Mouse (Mus musculus) olfactory bulb, adult 2 months (tissue): ENCODE results near the gene Acsf2. TPM values are rescaled to one million over a fixed set of nuclear protein-coding genes. Genes with fewer than 3 reads are reported as not detected.

Source experiments
- H3K27ac ChIP-seq: fragments of 200-500 bp; 2 replicates; pipeline ENCODE4 v1.5.1; 2012; ENCODE audit warnings: low read depth, low read length; ENCODE audit not compliant: insufficient read depth
- H3K4me1 ChIP-seq: fragments of 200-500 bp; 2 replicates; pipeline ENCODE4 v1.6.1; 2012; ENCODE audit warnings: low read length; ENCODE audit not compliant: control insufficient read depth, insufficient read depth
- H3K4me3 ChIP-seq: fragments of 200-500 bp; 2 replicates; pipeline ENCODE4 v1.5.1; 2012; ENCODE audit warnings: mild to moderate bottlenecking, low read depth, low read length, moderate library complexity; ENCODE audit not compliant: insufficient read depth
- CTCF ChIP-seq: fragments of 200-500 bp; IDR thresholded peaks from 2 replicates; pipeline ENCODE4 v1.5.1; 2012; ENCODE audit warnings: low read depth, mild to moderate bottlenecking, low read length, moderate library complexity; ENCODE audit not compliant: insufficient read depth
- POLR2A ChIP-seq: fragments of 200-500 bp; IDR thresholded peaks from 2 replicates; pipeline ENCODE4 v1.6.1; 2012; ENCODE audit warnings: mild to moderate bottlenecking, low read depth, low read length, moderate library complexity; ENCODE audit not compliant: insufficient read depth
- WGBS: fragments of 180-500 bp; shearing (Covaris S2); methylation state at CpG from one replicate; pipeline ENCODE4 v1.1.7; 2018; 5-methylcytosine and 5-hydroxymethylcytosine counted together
- polyA plus RNA-seq: library from polyadenylated mRNA; stranded (reverse); fragments of >200 nt; gene quantifications from 2 replicates; pipeline ENCODE4 v1.2.4, GENCODE M21; 2012; ENCODE audit warnings: low replicate concordance; ENCODE audit not compliant: missing spikeins, insufficient read depth, insufficient read length

The Acsf2 gene
- polyA plus RNA-seq, 1 experiment: not detected

DNA sequence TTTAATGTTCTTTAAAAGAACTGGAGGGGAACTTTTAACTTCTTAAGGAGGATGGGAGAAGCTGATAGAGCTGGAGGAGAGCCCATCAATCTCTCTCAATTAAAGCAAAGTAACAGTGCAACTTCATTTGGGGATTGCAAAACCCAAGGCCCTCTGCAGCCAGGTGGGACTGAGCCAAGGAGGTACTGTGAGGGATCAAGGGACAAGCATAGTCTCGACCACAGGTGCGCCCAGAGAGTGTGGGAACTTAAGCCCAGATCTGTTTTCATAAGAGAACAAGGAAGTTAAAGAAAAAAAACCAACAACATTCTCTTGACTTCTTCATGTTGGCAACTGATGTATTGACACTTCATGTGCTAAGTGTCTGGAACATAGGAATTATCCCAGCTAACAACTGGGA lies 26.6 kb downstream of the Acsf2 start:
- TF ChIP-seq CTCF (no peak), POLR2A (no peak)
- 71% methylated on average over 2 of the region's 2 CpGs for WGBS
- no peaks in the 10 kb centered on the region for H3K4me1 ChIP-seq
- no peak overlapping the region for H3K4me3 ChIP-seq
- no peak overlapping the region for H3K27ac ChIP-seq

DNA sequence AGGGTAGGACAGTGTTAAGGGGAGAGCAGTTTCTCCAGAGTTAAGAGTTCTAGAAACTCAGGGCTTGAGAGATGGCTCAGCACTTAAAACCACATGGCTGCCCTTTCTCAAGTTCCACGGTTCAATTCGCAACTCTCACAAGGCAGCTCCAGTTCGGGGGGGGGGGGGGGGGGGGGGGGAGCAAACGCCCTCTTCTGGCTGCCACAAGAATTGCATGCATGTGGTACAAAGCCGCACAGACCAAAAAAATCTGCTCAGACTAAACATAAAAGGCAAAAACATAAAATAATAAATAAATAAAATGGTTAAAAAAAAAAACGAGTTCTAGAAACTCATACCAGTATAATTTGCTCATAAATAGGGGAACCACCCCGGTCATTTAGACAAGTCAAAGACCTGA lies 27.1 kb downstream of the Acsf2 start:
- H3K4me3 ChIP-seq: no peak overlapping the region
- H3K27ac ChIP-seq: no peak overlapping the region
- WGBS: 28% methylated on average over 7 of the region's 7 CpGs
- H3K4me1 ChIP-seq: no peaks in the 10 kb centered on the region
- TF ChIP-seq POLR2A: no peak
- no peak for TF ChIP-seq CTCF

DNA sequence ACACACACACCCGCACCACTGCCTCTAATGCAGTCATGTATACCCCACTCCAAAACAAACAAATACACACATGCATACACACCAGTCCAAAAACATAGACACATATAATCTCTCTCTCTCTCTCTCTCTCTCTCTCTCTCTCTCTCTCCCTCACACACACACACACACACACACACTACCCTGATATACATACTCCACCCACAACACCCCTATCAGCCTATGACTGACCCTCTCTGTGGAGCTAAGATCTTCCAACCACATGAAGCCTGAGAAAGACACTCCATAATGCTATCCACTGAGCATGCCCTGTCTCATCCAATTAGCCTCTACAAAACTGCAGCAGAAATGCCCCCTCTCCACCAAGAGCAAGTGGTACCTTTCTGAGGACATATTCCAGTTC lies 29.8 kb downstream of the Acsf2 start:
- Histone ChIP-seq H3K4me1 (no peaks in the 10 kb centered on the region), H3K27ac (no peak overlapping the region), H3K4me3 (no peak overlapping the region)
- TF ChIP-seq POLR2A (no peak), CTCF (no peak)
- WGBS: 96% methylated on average over 1 of the region's 1 CpGs

DNA sequence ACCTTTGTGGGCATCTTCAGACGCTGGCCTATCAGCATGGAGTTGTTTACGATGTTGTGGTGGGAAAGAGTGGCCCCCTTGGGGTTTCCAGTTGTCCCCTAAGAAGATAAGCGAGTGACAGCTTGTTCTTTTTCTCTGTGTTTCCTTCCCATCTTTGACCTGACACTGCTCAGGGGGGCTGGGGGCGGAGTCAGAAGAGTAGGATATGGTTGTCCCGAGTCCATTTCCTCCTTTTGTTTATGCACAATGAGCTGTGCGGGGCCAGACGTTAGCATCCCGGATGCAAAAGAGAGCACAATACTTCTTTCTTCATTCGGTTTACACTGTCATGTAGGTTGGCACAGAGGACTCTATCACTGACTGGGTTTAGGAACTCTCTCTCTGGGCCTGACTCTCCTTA lies 31.1 kb downstream of the Acsf2 start:
- TF ChIP-seq CTCF (no peak), POLR2A (no peak)
- WGBS: 60% methylated on average over 9 of the region's 9 CpGs
- no peak overlapping the region for H3K4me3 ChIP-seq
- H3K4me1 ChIP-seq: no peaks in the 10 kb centered on the region
- no peak overlapping the region for H3K27ac ChIP-seq

DNA sequence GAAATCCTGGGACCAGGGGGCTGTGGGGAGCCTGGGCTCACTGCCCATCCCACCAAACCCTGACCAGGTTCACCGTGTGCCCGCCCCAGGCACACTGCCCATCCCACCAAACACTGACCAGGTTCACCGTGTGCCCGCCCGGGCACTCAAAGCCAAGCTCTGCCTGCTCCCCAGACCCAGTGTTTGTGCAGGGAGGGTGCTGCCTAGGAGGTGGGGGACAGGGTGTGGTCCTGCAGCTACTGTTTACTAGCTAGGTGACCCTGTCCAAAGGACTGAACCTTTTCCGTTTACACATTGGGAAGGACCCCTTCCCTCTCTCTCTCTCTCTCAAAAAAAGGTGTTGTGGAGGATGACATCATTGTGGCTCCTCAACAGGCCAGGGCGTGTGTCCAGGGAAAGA lies 34.3 kb downstream of the Acsf2 start:
- WGBS: 93% methylated on average over 7 of the region's 7 CpGs
- H3K4me1 ChIP-seq: peaks cover 14% of the 10 kb centered on the region
- no peak overlapping the region for H3K27ac ChIP-seq
- H3K4me3 ChIP-seq: no peak overlapping the region
- TF ChIP-seq POLR2A (no peak), CTCF (no peak)

DNA sequence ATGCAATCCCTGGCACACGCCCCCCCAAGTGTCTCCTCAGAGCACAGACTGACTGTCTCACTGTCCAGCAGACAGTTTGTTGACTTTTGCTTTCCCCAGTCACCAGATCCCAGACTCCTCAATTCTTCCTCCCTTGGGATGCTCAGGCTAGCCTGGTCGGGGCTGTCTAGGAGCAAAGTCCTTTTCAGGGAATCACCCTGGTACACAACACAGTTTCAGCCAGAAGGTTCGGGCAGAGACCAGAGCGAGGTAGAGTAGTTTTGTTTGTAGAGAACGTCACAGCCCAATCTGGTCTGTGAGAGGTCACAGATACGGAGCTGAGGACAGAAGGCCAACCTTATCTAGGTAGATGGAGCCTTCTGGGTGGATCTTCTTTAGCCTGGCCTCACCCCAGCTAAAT lies 35.1 kb downstream of the Acsf2 start:
- Histone ChIP-seq H3K4me1 (peaks cover 14% of the 10 kb centered on the region), H3K4me3 (no peak overlapping the region), H3K27ac (no peak overlapping the region)
- 87% methylated on average over 6 of the region's 6 CpGs for WGBS
- TF ChIP-seq CTCF: no peak
- no peak for TF ChIP-seq POLR2A

DNA sequence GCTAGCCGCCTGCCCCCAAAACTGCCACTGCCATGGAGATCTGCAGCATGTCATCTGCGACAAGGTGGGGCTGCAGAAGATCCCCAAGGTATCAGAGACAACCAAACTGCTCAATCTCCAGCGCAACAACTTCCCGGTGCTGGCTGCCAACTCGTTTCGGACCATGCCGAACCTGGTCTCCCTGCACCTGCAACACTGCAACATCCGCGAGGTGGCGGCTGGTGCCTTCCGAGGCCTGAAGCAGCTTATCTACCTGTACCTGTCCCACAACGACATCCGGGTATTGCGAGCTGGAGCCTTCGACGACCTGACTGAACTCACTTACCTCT lies 36.6 kb downstream of the Acsf2 start:
- TF ChIP-seq POLR2A: no peak
- TF ChIP-seq CTCF: no peak
- Histone ChIP-seq H3K27ac (no peak overlapping the region), H3K4me3 (no peak overlapping the region), H3K4me1 (peaks cover 14% of the 10 kb centered on the region)
- WGBS: 33% methylated on average over 16 of the region's 16 CpGs

DNA sequence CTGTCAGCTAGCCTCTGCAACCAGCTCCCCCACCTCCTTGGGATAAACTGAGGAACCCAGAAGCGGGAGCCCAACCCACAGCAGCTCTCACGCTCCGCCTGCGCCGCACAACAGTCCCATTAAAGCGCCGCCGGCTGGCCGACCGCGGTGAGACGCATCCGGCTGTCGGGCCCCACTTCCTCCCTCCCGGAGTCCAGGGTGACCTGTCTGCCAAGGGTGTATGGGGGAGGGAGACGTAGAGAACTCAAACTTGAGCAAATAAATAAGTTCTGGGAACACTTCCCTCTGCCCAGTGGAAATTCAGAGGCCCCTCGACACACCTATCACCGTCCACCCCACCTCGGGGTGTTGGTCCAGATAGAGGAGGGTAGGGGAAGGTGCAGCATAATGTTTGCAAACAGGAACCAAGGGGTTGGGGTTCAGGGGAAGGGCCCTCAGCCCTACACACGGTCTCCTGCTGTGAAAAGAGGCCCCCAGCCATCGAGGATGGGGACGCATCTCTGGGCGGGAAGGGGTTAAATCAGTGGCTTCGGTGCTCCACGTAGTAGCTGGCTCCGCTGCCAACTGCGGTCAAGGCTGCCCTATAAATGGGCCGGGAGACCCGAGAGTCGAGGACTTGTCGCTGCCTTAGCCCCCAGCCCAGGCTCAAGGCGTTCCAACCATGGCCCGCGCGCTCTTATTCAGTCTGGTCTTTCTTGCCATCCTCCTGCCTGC lies 37.1 kb downstream of the Acsf2 start, which contains the start of gene Chad:
Gene Chad (plus strand): TSS at position 611 of the 714 bp plus-strand sequence.
- Histone ChIP-seq H3K4me1 (peaks cover 14% of the 10 kb centered on the region), H3K4me3 (no peak within 1 kb of the TSS), H3K27ac (no peak within 1 kb of the TSS)
- TF ChIP-seq POLR2A (no peak), CTCF (no peak)
- 13% methylated on average over 35 of the region's 35 CpGs for WGBS

DNA sequence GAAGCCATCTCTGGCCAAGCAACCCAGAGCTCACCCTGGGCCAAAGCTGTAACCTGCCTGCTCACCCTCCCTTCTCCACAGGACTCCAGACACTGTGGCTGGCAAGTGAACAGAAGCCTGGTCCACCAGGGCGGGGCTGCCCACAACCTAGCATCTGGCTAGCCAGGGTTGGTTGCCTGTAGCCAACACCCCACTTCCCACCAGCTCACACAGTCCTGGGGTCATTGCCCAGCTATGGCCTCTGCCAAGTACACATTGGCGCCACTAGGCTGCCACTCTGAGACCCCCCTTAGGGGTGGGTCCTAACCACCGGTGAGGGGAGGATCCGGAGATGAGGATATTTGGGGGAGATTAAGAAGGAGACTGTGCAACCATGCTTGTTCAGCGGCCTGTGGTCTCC lies 37.9 kb downstream of the Acsf2 start:
- TF ChIP-seq CTCF (no peak), POLR2A (no peak)

More for the DNA sequence above, 37.9 kb downstream of the Acsf2 start:
- H3K4me1 ChIP-seq: peaks cover 14% of the 10 kb centered on the region
- 51% methylated on average over 5 of the region's 5 CpGs for WGBS
- H3K27ac ChIP-seq: no peak overlapping the region
- no peak overlapping the region for H3K4me3 ChIP-seq
